Mouse (Mus musculus): ENCODE results near the gene Atp6v1g2.

DNA sequence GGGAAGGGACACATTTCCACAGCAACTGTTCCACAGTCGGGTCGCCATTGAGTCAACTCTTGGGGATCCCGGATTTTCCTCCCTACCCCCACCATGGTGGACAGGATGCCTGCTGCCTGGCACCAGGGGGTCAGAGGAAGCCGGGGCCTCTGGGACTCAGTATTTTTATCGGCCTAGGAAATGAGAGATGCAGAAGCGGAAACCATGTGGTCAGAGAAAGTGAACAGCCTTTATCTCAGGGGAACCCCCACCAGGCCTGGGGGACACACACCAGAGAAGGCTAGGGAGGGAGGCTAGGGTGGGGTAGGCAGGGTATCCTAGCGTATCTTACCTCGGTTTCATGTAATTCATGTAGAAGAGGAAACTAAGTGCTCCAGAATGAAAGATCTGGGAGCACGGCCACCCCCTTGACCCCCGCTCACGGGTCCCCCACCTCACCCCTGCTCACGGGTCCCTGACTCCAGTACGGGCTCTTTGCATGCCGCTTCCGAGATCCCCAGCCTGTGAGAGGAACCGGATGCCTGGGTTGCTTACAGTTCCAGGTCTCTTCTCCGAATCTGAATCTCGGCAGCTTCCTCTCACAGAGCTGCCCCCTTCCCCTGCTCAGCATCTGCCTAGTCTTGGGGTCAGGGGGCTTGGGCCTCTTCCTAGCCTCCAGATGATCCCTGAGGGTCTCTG, 14.8 kb upstream of the Atp6v1g2 start:
- no peak for TF ChIP-seq CTCF (IDR thresholded peaks at IDR 0.05; ENCODE audit: borderline replicate concordance, extremely low read depth, insufficient read depth, insufficient read length)
- TF ChIP-seq POLR2A (IDR thresholded peaks at IDR 0.05; ENCODE audit: borderline replicate concordance, extremely low read depth, insufficient read depth, insufficient read length, poor library complexity, severe bottlenecking): no peak

All from brain, embryonic 14.5 days (tissue).